Mouse (Mus musculus): ENCODE measurements at regions not wholly inside any gene's neighbourhood (a gene's known extent, or its start where the extent isn't known, plus 50 kb on each side); places are given as distances from the start of the nearest gene placed in this dataset.

- Histone ChIP-seq H3K9me3 (no peaks in the 10 kb centered on the region), H3K36me3 (replicated peaks) (no peaks in the 10 kb centered on the region), H3K27ac (no peak overlapping the region; the same call in 1 of the 2 replicates), H3K4me3 (peak overlapping the region; percentile 19), H3K4me1 (peaks cover 11% of the 10 kb centered on the region), H3K27me3 (replicated peaks) (no peaks in the 10 kb centered on the region), H3K9ac (no peak overlapping the region), H3K4me2 (peak overlapping the region; percentile 47)
- 4% methylated on average over 20 of the region's 20 CpGs for WGBS
- peak; percentile 82 for ATAC-seq (replicated peaks)
These were observed 108.6 kb downstream of the Katnal1 start for GRCm38 (mm10) chr5:148820476-148820875.

DNA sequence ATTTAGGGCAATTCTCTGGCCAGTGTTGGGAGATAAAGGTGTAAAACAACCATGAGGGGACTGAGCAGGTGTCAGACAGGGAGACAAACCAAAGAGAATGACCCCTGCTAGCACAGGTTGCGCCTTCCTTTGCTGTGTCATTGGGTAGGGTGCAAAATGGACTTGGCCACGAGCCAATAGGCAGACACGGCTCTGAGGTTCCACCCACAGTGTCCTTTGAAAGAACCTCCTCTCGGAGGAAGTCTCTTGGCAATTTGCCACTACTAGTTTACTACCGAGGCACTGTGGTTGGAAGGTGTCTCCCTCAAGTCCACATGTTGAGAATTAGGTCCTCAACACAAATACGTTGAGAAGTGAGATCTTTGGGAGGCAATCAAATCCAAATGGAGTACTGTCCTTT lies 109.7 kb downstream of the Katnal1 start:
- 61% methylated on average over 6 of the region's 6 CpGs for WGBS
- Histone ChIP-seq H3K36me3 (replicated peaks) (no peaks in the 10 kb centered on the region), H3K9me3 (no peaks in the 10 kb centered on the region), H3K4me2 (no peak overlapping the region), H3K9ac (no peak overlapping the region), H3K4me1 (peaks cover 11% of the 10 kb centered on the region), H3K27ac (no peak overlapping the region), H3K27me3 (replicated peaks) (no peaks in the 10 kb centered on the region), H3K4me3 (no peak overlapping the region)
- no peak for ATAC-seq (replicated peaks)

DNA sequence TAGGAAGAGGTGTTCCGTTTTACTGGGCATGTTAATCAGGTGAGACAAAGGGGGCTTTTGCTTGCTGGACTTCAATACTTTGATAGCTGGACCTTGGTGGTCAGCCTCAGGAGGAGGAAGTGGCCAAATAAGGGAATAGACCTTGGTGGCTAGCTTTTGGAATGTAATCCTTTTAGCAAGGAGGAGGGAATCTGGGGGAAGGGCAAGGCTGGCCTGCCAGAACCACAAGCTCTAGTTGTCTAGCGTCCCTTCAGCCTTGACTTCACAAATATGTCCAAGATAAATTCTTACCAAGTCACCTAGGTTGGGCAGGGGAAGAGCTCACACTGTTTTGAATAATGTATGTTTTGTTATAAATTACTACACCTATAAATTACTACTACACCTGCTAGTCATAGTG lies 110.4 kb downstream of the Katnal1 start:
- WGBS: 57% methylated on average over 2 of the region's 2 CpGs
- no peaks in the 10 kb centered on the region for H3K36me3 ChIP-seq (replicated peaks)
- no peak for ATAC-seq (replicated peaks)
- no peak overlapping the region for H3K4me3 ChIP-seq
- H3K9ac ChIP-seq: no peak overlapping the region
- peaks cover 11% of the 10 kb centered on the region for H3K4me1 ChIP-seq
- H3K27me3 ChIP-seq (replicated peaks): no peaks in the 10 kb centered on the region
- no peak overlapping the region for H3K27ac ChIP-seq
- no peak overlapping the region for H3K4me2 ChIP-seq
- H3K9me3 ChIP-seq: no peaks in the 10 kb centered on the region

GRCm38 (mm10) chr5:148812840-148813239 lies 116.3 kb downstream of the Katnal1 start:
- no peaks in the 10 kb centered on the region for H3K36me3 ChIP-seq (replicated peaks)
- no peak for ATAC-seq (replicated peaks)
- peaks cover 5% of the 10 kb centered on the region; the same call in 1 of the 2 replicates for H3K4me1 ChIP-seq
- 0 out of 2 replicates have a peak, but pooled peaks cover 8% of the 10 kb centered on the region for H3K27me3 ChIP-seq (replicated peaks)
- no peak overlapping the region for H3K27ac ChIP-seq
- no peak overlapping the region for H3K4me2 ChIP-seq
- no peak overlapping the region for H3K9ac ChIP-seq
- 77% methylated on average over 9 of the region's 9 CpGs for WGBS
- no peaks in the 10 kb centered on the region for H3K9me3 ChIP-seq
- no peak overlapping the region for H3K4me3 ChIP-seq

DNA sequence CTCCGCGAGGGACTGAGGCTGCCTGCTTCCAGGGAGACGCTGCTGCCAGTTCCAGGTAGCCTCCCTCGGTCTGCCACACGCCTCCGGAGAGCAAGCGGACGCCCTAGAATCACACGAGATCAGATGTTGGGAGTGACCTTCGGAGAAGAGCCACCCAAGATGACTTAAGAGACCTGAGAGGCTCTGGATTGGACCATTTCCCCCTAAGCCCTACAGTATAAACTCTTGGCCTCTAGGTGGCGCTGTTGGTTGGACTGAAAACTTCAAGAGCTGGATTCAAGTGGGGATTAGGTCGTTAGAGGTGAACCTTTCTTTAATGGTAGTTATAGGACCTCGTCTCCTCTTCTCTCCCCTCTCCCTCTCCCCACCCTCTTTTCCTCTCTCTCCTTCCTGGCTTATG lies 117.1 kb downstream of the Katnal1 start:
- no peak for ATAC-seq (replicated peaks)
- no peak overlapping the region for H3K4me2 ChIP-seq
- H3K36me3 ChIP-seq (replicated peaks): no peaks in the 10 kb centered on the region
- no peak overlapping the region for H3K27ac ChIP-seq
- no peaks in the 10 kb centered on the region for H3K9me3 ChIP-seq
- peaks cover 5% of the 10 kb centered on the region; the same call in 1 of the 2 replicates for H3K4me1 ChIP-seq
- WGBS: 18% methylated on average over 13 of the region's 13 CpGs
- H3K9ac ChIP-seq: no peak overlapping the region
- H3K27me3 ChIP-seq (replicated peaks): 0 out of 2 replicates have a peak, but pooled peaks cover 8% of the 10 kb centered on the region
- H3K4me3 ChIP-seq: no peak overlapping the region

DNA sequence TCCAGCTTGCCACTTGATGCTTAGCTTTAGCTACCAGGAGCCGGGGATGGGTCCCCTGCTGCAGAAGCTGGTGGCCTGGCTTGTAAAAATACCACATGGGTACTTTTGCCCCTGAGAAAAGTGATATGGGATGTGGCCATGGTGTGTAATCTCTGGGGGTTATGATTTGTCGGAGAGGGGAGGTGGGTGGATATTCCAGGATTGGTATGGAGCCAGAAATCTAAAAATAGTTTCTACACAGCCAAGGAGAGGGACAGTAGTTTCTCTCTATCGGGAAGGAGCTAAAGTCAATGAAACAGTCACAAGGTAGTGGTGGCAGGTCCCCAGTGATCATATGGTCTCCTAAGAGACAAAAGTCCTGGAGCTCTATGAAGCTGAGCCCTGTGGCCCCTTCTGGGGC lies 119.6 kb downstream of the Katnal1 start:
- 81% methylated on average over 3 of the region's 3 CpGs for WGBS
- H3K4me2 ChIP-seq: no peak overlapping the region
- H3K27ac ChIP-seq: no peak overlapping the region
- H3K27me3 ChIP-seq (replicated peaks): 0 out of 2 replicates have a peak, but pooled peaks cover 8% of the 10 kb centered on the region
- H3K9me3 ChIP-seq: no peaks in the 10 kb centered on the region
- H3K36me3 ChIP-seq (replicated peaks): no peaks in the 10 kb centered on the region
- H3K4me3 ChIP-seq: no peak overlapping the region
- peaks cover 5% of the 10 kb centered on the region; the same call in 1 of the 2 replicates for H3K4me1 ChIP-seq
- no peak for ATAC-seq (replicated peaks)
- no peak overlapping the region for H3K9ac ChIP-seq

DNA sequence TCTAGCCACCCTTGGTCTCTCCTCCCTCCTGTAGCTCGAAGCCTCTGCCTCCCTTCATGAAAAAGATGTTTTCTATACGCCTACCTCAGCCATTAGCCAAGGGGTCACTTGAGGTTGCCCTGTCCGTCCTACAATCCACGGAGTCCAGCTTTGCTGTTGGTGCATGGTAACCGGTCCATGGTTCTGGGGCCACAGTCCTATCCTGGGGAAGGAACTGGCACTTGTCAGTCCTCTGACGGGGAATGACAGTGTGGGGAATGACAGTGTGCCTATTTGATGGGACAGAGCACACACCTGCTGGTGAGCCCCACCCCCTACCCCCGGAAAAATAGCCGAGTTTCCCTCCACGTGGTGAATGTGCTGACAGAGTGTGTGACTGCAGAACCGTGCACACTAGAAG lies 120.1 kb downstream of the Katnal1 start:
- Histone ChIP-seq H3K9ac (no peak overlapping the region), H3K36me3 (replicated peaks) (no peaks in the 10 kb centered on the region), H3K9me3 (no peaks in the 10 kb centered on the region), H3K4me1 (peaks cover 5% of the 10 kb centered on the region; the same call in 1 of the 2 replicates), H3K27me3 (replicated peaks) (0 out of 2 replicates have a peak, but pooled peaks cover 8% of the 10 kb centered on the region), H3K4me3 (no peak overlapping the region; the same call in 1 of the 2 replicates), H3K27ac (no peak overlapping the region), H3K4me2 (peak overlapping the region; percentile 39)
- ATAC-seq (replicated peaks): peak; percentile 44
- WGBS: 23% methylated on average over 10 of the region's 10 CpGs

GRCm38 (mm10) chr5:148808426-148808825 lies 120.7 kb downstream of the Katnal1 start:
- Histone ChIP-seq H3K36me3 (replicated peaks) (no peaks in the 10 kb centered on the region), H3K9ac (no peak overlapping the region), H3K4me2 (peak overlapping the region; percentile 39), H3K27ac (no peak overlapping the region), H3K4me1 (peaks cover 5% of the 10 kb centered on the region; the same call in 1 of the 2 replicates), H3K4me3 (no peak overlapping the region; the same call in 1 of the 2 replicates), H3K9me3 (no peaks in the 10 kb centered on the region), H3K27me3 (replicated peaks) (0 out of 2 replicates have a peak, but pooled peaks cover 8% of the 10 kb centered on the region)
- 4% methylated on average over 4 of the region's 4 CpGs for WGBS
- peak; percentile 74 for ATAC-seq (replicated peaks)

DNA sequence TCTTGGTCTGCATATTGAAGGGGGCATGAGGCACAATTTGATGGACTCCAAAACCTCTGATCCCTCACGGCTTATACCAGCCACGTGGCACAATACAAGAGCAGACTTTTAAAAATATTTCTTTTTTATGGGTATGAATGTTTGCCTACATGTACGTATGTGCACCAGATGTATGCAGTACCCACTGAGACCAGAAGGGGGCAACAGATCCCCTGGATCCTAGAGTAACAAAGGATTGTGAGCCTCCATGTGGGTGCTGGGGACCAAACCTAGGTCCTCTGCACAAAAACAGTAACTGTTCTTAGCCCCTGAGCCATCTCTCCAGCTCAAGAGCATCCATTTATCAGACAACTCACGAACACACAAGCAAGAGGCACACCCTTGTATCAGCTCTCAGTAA lies 121.5 kb downstream of the Katnal1 start:
- H3K27ac ChIP-seq: no peak overlapping the region
- H3K4me1 ChIP-seq: peaks cover 5% of the 10 kb centered on the region; the same call in 1 of the 2 replicates
- no peak overlapping the region for H3K4me2 ChIP-seq
- H3K4me3 ChIP-seq: no peak overlapping the region
- ATAC-seq (replicated peaks): no peak
- WGBS: 91% methylated on average over 4 of the region's 4 CpGs
- no peaks in the 10 kb centered on the region for H3K9me3 ChIP-seq
- H3K9ac ChIP-seq: no peak overlapping the region
- H3K27me3 ChIP-seq (replicated peaks): 0 out of 2 replicates have a peak, but pooled peaks cover 8% of the 10 kb centered on the region
- no peaks in the 10 kb centered on the region for H3K36me3 ChIP-seq (replicated peaks)

DNA sequence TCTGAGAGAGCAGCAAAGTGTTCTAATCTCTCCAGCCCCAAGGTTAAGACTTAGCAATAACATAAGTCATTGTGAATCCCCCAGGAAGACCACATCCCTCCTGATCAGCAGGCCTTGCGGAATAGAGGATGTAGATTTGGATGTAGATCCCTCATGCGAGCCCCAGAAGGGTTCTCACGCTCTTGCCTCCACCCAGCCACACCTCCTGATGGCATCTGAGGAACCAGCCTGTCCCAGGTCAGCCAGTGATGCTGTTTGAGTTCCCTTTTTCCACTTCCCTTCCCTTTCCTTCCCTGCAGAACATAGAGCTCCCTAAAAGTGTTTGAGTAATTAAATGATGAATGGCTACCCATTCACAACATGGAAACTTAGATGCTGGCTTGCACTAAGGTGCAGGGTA lies 124.1 kb downstream of the Katnal1 start:
- H3K4me1 ChIP-seq: peaks cover 5% of the 10 kb centered on the region; the same call in 1 of the 2 replicates
- H3K36me3 ChIP-seq (replicated peaks): no peaks in the 10 kb centered on the region
- no peak overlapping the region for H3K9ac ChIP-seq
- 80% methylated on average over 3 of the region's 3 CpGs for WGBS
- H3K4me2 ChIP-seq: no peak overlapping the region
- no peaks in the 10 kb centered on the region for H3K27me3 ChIP-seq (replicated peaks)
- H3K27ac ChIP-seq: no peak overlapping the region
- H3K4me3 ChIP-seq: no peak overlapping the region
- H3K9me3 ChIP-seq: no peaks in the 10 kb centered on the region
- ATAC-seq (replicated peaks): no peak

- Histone ChIP-seq H3K9me3 (no peaks in the 10 kb centered on the region), H3K4me1 (peaks cover under 1% of the 10 kb centered on the region; the same call in 1 of the 2 replicates), H3K4me3 (no peak overlapping the region), H3K36me3 (replicated peaks) (no peaks in the 10 kb centered on the region), H3K27ac (no peak overlapping the region), H3K4me2 (no peak overlapping the region), H3K27me3 (replicated peaks) (no peaks in the 10 kb centered on the region), H3K9ac (no peak overlapping the region)
- ATAC-seq (replicated peaks): no peak
- 85% methylated on average over 14 of the region's 14 CpGs for WGBS
These were observed 125.3 kb downstream of the Katnal1 start for GRCm38 (mm10) chr5:148803772-148804171.

- no peaks in the 10 kb centered on the region for H3K4me1 ChIP-seq
- no peak overlapping the region for H3K27ac ChIP-seq
- H3K9me3 ChIP-seq: no peaks in the 10 kb centered on the region
- H3K9ac ChIP-seq: no peak overlapping the region
- H3K4me3 ChIP-seq: no peak overlapping the region
- no peaks in the 10 kb centered on the region for H3K36me3 ChIP-seq (replicated peaks)
- no peak for ATAC-seq (replicated peaks)
- no peak overlapping the region for H3K4me2 ChIP-seq
- WGBS: 68% methylated on average over 9 of the region's 9 CpGs
- no peaks in the 10 kb centered on the region for H3K27me3 ChIP-seq (replicated peaks)
These were observed 126.4 kb downstream of the Katnal1 start for GRCm38 (mm10) chr5:148802720-148803119.

DNA sequence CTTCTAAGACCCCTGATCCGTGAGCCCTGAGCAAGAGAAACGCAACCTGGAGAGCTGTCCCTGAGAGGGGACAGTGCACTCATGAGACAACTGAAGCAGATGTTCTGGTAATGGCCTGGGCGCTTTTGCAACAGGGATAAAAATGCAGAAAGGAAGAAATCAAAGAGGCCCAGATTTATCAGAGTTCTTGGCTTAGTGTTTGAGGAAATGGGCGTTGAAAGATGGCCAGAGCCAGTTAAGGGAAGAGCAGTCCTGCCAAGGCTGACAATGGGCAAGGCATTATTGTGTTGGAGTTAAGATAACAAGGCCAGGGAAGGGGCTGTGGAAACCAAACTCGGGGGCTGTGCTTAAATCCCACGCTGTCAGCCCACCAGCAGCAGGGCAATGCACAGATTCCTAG lies 130.6 kb downstream of the Katnal1 start:
- Histone ChIP-seq H3K4me2 (no peak overlapping the region), H3K9ac (no peak overlapping the region), H3K27ac (no peak overlapping the region), H3K36me3 (replicated peaks) (no peaks in the 10 kb centered on the region), H3K4me3 (no peak overlapping the region), H3K9me3 (no peaks in the 10 kb centered on the region), H3K27me3 (replicated peaks) (no peaks in the 10 kb centered on the region), H3K4me1 (no peaks in the 10 kb centered on the region)
- WGBS: 64% methylated on average over 6 of the region's 6 CpGs
- no peak for ATAC-seq (replicated peaks)
